Mouse (Mus musculus) midbrain, embryonic 11.5 days (tissue): ENCODE results near the gene M1ap. TPM values are rescaled to one million over a fixed set of nuclear protein-coding genes. Genes with fewer than 3 reads are reported as not detected.
A peak's percentile ranks its signal among the peaks of the same experiment; 100 is the strongest.

Experiments used
- ATAC-seq: fragments of 200-750 bp; cut with Nextera tagmentation; 2 replicates; pipeline ENCODE4 v1.8.0; 2017; ENCODE audit warnings: moderate TSS enrichment, moderate library complexity; ENCODE audit not compliant: low FRiP score
- DNase-seq: peaks from one replicate; pipeline ENCODE4 v3.0.0; 2015; ENCODE audit warnings: low spot score; ENCODE audit errors: missing footprints
- H3K27ac ChIP-seq: fragments of 300-500 bp; sonication (generic); 2 replicates; pipeline ENCODE4 v1.5.1; 2014; ENCODE audit warnings: low read depth, low read length
- H3K27me3 ChIP-seq: fragments of 300-500 bp; sonication (generic); 2 replicates; pipeline ENCODE4 v1.6.1; 2014; ENCODE audit warnings: mild to moderate bottlenecking, low read length, moderate library complexity, mixed read lengths; ENCODE audit not compliant: control insufficient read depth, insufficient read depth
- H3K36me3 ChIP-seq: fragments of 300-500 bp; sonication (generic); 2 replicates; pipeline ENCODE4 v1.6.1; 2014; ENCODE audit warnings: mild to moderate bottlenecking, low read length, moderate library complexity, mixed read lengths; ENCODE audit not compliant: control insufficient read depth, insufficient read depth
- H3K4me1 ChIP-seq: fragments of 300-500 bp; sonication (generic); 2 replicates; pipeline ENCODE4 v1.6.1; 2014; ENCODE audit warnings: low read length; ENCODE audit not compliant: control insufficient read depth, insufficient read depth
- H3K4me2 ChIP-seq: fragments of 300-500 bp; sonication (generic); 2 replicates; pipeline ENCODE4 v1.6.1; 2014; ENCODE audit warnings: mild to moderate bottlenecking, moderate library complexity
- H3K4me3 ChIP-seq: fragments of 300-500 bp; sonication (generic); 2 replicates; pipeline ENCODE4 v1.5.1; 2014; ENCODE audit warnings: low read depth, low read length
- H3K9ac ChIP-seq: fragments of 300-500 bp; sonication (generic); 2 replicates; pipeline ENCODE4 v1.6.1; 2014; ENCODE audit warnings: low read length
- H3K9me3 ChIP-seq: fragments of 300-500 bp; sonication (generic); 2 replicates; pipeline ENCODE4 v1.6.1; 2016; ENCODE audit warnings: low read length; ENCODE audit not compliant: control insufficient read depth
- WGBS: fragments of 180-500 bp; shearing (Covaris S2); extraction: QIAGEN DNeasy Blood & Tissue Kit; methylation state at CpG from one replicate; pipeline ENCODE4 v1.1.7; 2014; 5-methylcytosine and 5-hydroxymethylcytosine counted together
- polyA plus RNA-seq: library from polyadenylated mRNA; unstranded; fragments of >200 nt; fragmentation: Nextera tagmentation; extraction: Ambion mirVana; gene quantifications from 2 replicates; pipeline ENCODE4 v1.2.1, GENCODE M21; 2014

The M1ap gene
- polyA plus RNA-seq, 1 experiment from 2014 or later, result 0.18 TPM

- no peaks in the 10 kb centered on the region for H3K4me1 ChIP-seq
- H3K36me3 ChIP-seq, result no peaks in the 10 kb centered on the region
- ATAC-seq, result no peak
- H3K9me3 ChIP-seq, result no peaks in the 10 kb centered on the region
- no peak for DNase-seq
- H3K4me3 ChIP-seq, result no peak overlapping the region
- 86% methylated on average over 7 of the region's 7 CpGs for WGBS
- no peak overlapping the region for H3K27ac ChIP-seq
- H3K9ac ChIP-seq, result no peak overlapping the region
- H3K27me3 ChIP-seq, result no peaks in the 10 kb centered on the region
- no peak overlapping the region for H3K4me2 ChIP-seq
Measured at GRCm38 (mm10) chr6:83011255-83011654, 64.6 kb downstream of the M1ap start.

- 80% methylated on average over 6 of the region's 6 CpGs for WGBS
- ATAC-seq (no peak), DNase-seq (no peak)
- H3K4me3 ChIP-seq, result no peak overlapping the region
- H3K27me3 ChIP-seq, result no peaks in the 10 kb centered on the region
- no peaks in the 10 kb centered on the region for H3K9me3 ChIP-seq
- H3K4me1 ChIP-seq, result no peaks in the 10 kb centered on the region
- no peaks in the 10 kb centered on the region for H3K36me3 ChIP-seq
- H3K27ac ChIP-seq, result no peak overlapping the region
- no peak overlapping the region for H3K4me2 ChIP-seq
- no peak overlapping the region for H3K9ac ChIP-seq
Measured at GRCm38 (mm10) chr6:83011756-83012155, 65.1 kb downstream of the M1ap start.

GRCm38 (mm10) chr6:83013444-83013843, 66.7 kb downstream of the M1ap start:
- ATAC-seq (no peak), DNase-seq (no peak)
- Histone ChIP-seq H3K9ac (no peak overlapping the region), H3K4me3 (no peak overlapping the region), H3K27ac (no peak overlapping the region), H3K4me1 (no peaks in the 10 kb centered on the region), H3K4me2 (no peak overlapping the region), H3K9me3 (no peaks in the 10 kb centered on the region), H3K27me3 (no peaks in the 10 kb centered on the region), H3K36me3 (no peaks in the 10 kb centered on the region)
- WGBS, result 80% methylated on average over 5 of the region's 5 CpGs

DNA sequence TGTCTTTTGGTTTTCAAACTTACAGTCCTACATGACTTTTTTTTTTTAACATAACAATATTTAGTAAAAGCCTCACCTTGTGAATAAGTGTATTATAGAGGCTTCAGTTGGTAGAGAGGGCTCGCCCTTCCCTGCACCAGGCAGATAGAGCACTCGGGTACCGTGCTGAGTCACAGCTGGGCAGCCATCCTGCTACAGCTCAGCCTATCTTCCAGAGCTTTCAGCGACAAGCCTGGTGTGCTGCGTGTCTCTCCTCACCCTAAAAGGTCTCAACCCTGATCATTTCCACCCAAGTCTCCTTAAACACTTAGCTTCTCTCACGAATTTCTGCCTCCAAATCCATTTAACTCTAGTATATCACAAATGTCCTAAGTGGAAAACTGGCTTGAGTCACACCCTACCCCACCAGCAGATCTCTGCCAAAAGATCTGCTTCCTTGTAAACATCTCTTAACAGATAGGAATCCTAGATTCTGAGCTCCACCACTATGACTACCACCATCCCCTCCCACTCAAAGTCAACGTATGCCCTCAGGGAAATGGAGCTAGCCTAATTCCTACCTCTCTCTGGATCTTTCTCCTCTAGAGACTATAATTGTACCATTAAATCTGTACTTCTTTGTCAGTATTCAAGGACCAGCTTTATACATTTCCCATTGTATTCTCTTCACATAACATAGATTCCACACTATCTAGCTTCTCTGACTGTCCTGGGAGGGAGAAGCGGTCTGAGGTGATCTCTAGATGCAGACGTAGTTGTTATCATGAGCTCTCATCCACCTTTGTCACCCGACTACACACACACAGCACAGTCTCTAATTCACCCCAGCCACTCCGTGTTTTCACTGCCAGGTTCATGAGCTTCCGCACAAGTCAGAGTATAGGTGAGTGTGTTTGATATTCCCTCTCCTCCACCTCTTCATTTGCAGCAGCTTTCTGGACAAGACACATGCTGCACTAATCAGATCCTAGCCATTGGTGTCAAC, 68.1 kb downstream of the M1ap start:
- whole genome bisulfite sequencing, result 75% methylated on average over 12 of the region's 12 CpGs
- no peak for ATAC-seq
- Histone ChIP-seq H3K27me3 (no peaks in the 10 kb centered on the region), H3K4me1 (no peaks in the 10 kb centered on the region), H3K4me3 (no peak overlapping the region), H3K36me3 (no peaks in the 10 kb centered on the region), H3K4me2 (no peak overlapping the region), H3K9me3 (no peaks in the 10 kb centered on the region), H3K27ac (no peak overlapping the region), H3K9ac (no peak overlapping the region)
- DNase-seq, result no peak

DNA sequence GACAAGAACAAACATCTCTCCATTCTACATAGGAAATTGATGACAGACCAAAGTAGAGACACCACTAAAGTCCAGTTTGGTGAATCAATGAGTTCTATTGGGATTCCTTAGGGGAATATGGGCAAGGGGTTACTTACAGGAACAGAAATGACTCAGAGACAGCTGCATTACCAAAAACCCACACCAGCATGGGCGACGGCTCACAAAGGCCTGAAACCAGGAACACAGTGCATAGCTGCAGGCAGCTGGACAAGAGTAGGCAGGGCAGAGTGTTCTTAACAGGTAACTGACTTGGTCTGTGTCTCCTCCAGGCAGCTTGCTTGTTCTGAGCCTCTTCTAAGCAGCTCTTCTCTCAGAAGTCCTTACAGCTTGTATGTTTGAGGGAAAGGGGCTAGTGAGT, 69.0 kb downstream of the M1ap start:
- H3K27me3 ChIP-seq, result no peaks in the 10 kb centered on the region
- 94% methylated on average over 2 of the region's 2 CpGs for WGBS
- ATAC-seq, result no peak

GRCm38 (mm10) chr6:83017190-83017589, 70.5 kb downstream of the M1ap start:
- WGBS, result 74% methylated on average over 3 of the region's 3 CpGs
- Histone ChIP-seq H3K27ac (no peak overlapping the region), H3K9me3 (no peaks in the 10 kb centered on the region), H3K4me1 (no peaks in the 10 kb centered on the region), H3K36me3 (no peaks in the 10 kb centered on the region), H3K4me3 (no peak overlapping the region), H3K27me3 (no peaks in the 10 kb centered on the region), H3K4me2 (no peak overlapping the region), H3K9ac (no peak overlapping the region)
- ATAC-seq (no peak), DNase-seq (no peak)

More for the DNA sequence above, 69.0 kb downstream of the M1ap start:
- no peak overlapping the region for H3K4me3 ChIP-seq
- no peak for DNase-seq
- no peak overlapping the region for H3K9ac ChIP-seq
- no peaks in the 10 kb centered on the region for H3K36me3 ChIP-seq
- no peaks in the 10 kb centered on the region for H3K9me3 ChIP-seq
- no peaks in the 10 kb centered on the region for H3K4me1 ChIP-seq
- H3K4me2 ChIP-seq, result no peak overlapping the region
- no peak overlapping the region for H3K27ac ChIP-seq

- Histone ChIP-seq H3K27ac (no peak overlapping the region), H3K27me3 (no peaks in the 10 kb centered on the region), H3K4me2 (no peak overlapping the region), H3K4me1 (no peaks in the 10 kb centered on the region), H3K9ac (no peak overlapping the region), H3K9me3 (no peaks in the 10 kb centered on the region), H3K36me3 (no peaks in the 10 kb centered on the region), H3K4me3 (no peak overlapping the region)
- peak; percentile 62 for DNase-seq
- no peak for ATAC-seq
- 71% methylated on average over 3 of the region's 3 CpGs for WGBS
Measured at GRCm38 (mm10) chr6:83019044-83019443, 72.3 kb downstream of the M1ap start.

- H3K4me3 ChIP-seq, result no peak overlapping the region
- H3K27me3 ChIP-seq, result no peaks in the 10 kb centered on the region
- H3K36me3 ChIP-seq, result no peaks in the 10 kb centered on the region
- H3K9ac ChIP-seq, result no peak overlapping the region
- DNase-seq (no peak), ATAC-seq (no peak)
- WGBS, result 93% methylated on average over 6 of the region's 6 CpGs
- H3K9me3 ChIP-seq, result no peaks in the 10 kb centered on the region
- no peak overlapping the region for H3K4me2 ChIP-seq
- no peak overlapping the region for H3K27ac ChIP-seq
- H3K4me1 ChIP-seq, result no peaks in the 10 kb centered on the region
Measured at GRCm38 (mm10) chr6:83020121-83020520, 73.4 kb downstream of the M1ap start.

DNA sequence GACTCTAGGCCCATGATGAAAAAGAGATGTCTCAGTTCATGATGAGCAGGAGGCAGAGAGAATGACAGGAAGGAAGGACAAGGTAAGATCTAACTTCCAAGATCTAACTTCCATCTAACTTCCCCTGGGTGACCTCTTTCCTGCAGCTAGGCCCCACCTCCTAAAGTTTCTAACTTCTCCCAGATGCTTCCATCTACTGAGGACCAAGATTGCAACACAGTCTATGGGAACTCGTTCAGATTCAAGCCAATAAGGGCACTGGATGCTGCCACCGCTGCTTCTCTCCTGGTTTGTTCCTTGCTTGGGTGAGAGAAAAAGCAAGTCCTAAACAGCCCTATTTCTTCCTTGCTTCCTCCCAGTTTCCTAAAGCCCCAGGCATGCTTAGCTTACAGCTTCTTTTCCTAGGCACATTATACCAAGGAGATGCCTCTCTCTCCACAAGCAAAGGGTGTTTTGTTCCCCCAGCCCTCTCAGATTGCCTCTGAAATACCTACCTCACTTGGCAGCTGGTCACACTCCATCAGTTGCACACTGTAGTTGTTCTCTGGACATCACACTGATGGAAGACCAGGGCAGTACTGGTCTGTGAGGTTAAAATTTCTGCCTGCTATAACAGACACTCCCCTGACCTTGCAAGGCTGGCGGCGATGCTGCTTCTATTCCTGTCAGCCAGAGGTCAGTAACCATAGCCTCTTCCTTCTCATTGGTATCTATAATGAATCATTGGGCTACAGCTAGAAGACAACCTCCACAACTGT, 74.3 kb downstream of the M1ap start:
- H3K4me1 ChIP-seq, result no peaks in the 10 kb centered on the region
- H3K9ac ChIP-seq, result no peak overlapping the region
- H3K36me3 ChIP-seq, result no peaks in the 10 kb centered on the region
- no peaks in the 10 kb centered on the region for H3K27me3 ChIP-seq
- H3K9me3 ChIP-seq, result no peaks in the 10 kb centered on the region
- ATAC-seq (no peak), DNase-seq (no peak)
- no peak overlapping the region for H3K27ac ChIP-seq
- H3K4me2 ChIP-seq, result no peak overlapping the region
- 83% methylated on average over 4 of the region's 4 CpGs for WGBS
- H3K4me3 ChIP-seq, result no peak overlapping the region
